Mouse (Mus musculus) testis, postnatal 10 days (tissue): ENCODE results near the gene Tom1l2.

Experiments
- DNase-seq: peaks from one replicate; pipeline ENCODE4 v3.0.0; 2021; ENCODE audit warnings: low spot score

Gene Tom1l2

GRCm38 (mm10) chr11:60202710-60203638 lies 149.7 kb downstream of the Tom1l2 start:
- DNase-seq: no peak

GRCm38 (mm10) chr11:60200384-60200783 lies 152.3 kb downstream of the Tom1l2 start:
- no peak for DNase-seq

GRCm38 (mm10) chr11:60199702-60200184 lies 153.0 kb downstream of the Tom1l2 start:
- peak; percentile 95 for DNase-seq

DNA sequence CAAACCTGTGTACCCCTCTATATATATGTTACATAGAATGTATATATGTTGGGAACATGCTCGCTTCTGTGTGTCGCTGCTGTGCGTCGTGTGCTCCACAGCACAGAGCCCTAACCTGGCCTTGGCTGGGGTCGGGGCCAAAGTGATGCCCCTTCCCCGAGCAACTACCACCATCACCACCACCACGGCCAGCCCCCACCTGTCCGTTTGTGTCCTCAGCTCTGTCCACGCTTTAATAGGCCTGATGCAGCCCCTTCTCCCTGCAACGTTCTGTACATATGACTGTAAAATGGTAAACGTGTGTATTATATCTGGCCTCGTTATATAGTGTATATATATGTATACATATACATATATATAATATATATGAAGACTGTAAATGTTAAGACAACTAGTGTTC lies 154.1 kb downstream of the Tom1l2 start:
- DNase-seq: no peak

- DNase-seq: no peak
Measured at GRCm38 (mm10) chr11:60197998-60198619, 154.6 kb downstream of the Tom1l2 start.

DNA sequence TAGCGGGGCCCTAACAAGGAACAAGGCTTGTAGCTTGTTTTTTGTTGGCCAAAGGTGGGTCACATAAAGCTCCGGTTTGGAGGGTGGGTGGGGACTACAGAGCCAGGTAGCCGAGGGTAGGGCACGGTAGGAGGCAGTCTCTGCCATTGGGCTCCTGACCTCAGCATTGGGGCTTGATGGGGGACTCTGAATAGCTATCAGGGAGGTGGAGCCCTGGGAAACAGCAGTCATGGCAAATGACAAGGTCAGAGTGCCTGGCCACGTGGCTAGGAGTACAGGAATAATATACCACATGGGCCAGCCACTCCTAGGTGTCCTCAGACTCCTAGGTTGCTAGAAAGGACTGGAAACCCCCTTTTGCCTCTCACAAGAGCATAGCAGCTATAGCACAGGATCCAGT lies 156.4 kb downstream of the Tom1l2 start:
- DNase-seq: no peak

DNA sequence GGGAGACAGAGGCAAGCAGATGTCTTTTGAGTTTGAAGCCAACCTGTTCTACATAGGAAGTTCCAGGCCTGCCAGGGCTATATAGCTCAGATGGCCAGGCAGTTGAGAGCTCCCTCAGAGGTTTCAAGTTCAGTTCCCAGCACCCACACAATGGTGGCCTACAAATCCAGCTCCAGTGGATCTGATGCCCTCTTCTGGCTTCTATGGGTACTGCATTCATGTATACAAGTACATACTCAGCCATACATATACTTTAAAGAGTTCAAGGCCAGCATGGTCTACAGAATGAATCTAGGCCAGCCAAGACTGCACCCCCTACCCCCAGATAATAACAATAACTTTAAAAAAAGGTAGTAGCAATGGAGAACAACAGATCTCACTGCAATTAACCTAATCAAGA lies 157.6 kb downstream of the Tom1l2 start:
- DNase-seq: no peak

GRCm38 (mm10) chr11:60193556-60193955 lies 159.1 kb downstream of the Tom1l2 start:
- DNase-seq: no peak

DNA sequence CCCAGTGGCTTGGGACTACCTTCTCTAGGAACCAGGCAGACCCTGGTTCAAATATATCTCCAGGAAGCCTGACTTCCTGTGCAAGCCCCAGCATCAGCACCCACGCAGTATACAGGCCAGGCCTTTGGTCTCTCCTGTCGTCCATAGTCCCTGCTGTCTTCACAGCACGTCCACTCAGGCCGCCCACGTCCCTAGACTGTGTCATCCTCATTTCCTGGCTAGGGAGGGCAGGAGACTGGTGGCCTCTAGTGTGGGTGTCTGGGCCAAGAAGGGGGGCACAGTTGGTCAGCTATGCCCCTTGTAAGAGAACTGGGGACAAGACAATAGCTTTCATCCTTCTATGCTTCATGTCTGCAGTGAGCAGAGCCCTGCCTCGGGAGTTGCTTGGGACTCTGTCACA lies 160.2 kb downstream of the Tom1l2 start:
- DNase-seq: no peak

GRCm38 (mm10) chr11:60190055-60190641 lies 162.6 kb downstream of the Tom1l2 start:
- DNase-seq: no peak

- no peak for DNase-seq
Measured at GRCm38 (mm10) chr11:60189501-60190040, 163.1 kb downstream of the Tom1l2 start.

DNA sequence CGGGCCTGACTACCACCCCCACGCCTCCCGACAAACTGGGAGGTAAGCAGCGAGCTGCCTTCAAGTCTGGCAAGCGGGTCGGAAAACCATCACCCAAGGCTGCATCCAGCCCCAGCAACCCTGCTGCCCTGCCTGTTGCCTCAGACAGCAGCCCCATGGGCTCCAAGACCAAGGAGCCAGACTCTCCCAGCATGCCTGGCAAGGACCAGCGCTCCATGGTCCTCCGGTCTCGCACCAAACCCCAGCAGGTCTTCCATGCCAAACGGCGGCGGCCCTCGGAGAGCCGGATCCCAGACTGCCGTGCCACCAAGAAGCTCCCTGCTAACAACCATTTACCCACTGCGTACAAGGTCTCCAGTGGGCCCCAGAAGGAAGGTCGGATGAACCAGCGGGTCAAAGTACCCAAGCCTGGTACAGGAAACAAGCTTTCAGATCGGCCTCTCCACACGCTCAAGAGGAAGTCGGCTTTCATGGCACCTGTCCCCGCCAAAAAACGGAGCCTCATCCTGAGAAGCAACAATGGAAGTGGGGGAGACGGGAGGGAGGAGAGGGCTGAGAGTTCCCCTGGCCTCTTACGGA lies 164.3 kb downstream of the Tom1l2 start:
- DNase-seq: no peak

- no peak for DNase-seq
Measured at GRCm38 (mm10) chr11:60187070-60187469, 165.6 kb downstream of the Tom1l2 start.

DNA sequence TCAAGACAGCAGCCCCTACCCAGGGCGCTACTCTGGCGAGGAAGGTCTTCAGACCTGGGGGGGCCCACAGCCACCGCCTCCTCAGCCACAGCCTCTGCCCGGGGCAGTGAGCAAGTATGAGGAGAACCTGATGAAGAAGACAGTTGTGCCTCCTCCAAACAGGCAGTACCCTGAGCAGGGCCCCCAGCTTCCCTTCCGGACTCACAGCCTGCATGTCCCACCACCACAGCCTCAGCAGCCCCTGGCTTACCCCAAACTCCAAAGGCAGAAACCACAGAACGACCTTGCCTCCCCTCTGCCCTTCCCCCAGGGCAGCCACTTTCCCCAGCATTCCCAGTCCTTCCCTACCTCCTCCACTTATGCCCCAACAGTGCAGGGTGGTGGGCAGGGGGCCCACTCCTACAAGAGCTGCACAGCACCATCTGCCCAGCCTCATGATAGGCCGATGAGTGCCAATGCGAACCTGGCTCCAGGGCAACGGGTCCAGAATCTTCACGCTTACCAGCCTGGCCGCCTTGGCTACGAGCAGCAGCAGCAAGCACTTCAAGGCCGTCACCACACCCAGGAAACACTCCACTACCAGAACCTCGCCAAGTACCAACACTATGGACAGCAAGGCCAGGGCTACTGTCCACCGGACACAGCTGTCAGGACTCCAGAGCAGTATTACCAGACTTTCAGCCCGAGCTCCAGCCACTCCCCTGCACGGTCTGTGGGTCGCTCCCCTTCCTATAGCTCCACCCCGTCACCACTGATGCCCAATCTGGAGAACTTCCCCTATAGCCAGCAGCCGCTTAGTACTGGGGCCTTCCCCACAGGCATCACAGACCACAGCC lies 167.1 kb downstream of the Tom1l2 start:
- no peak for DNase-seq

GRCm38 (mm10) chr11:60184346-60185325 lies 168.1 kb downstream of the Tom1l2 start:
- DNase-seq: no peak

DNA sequence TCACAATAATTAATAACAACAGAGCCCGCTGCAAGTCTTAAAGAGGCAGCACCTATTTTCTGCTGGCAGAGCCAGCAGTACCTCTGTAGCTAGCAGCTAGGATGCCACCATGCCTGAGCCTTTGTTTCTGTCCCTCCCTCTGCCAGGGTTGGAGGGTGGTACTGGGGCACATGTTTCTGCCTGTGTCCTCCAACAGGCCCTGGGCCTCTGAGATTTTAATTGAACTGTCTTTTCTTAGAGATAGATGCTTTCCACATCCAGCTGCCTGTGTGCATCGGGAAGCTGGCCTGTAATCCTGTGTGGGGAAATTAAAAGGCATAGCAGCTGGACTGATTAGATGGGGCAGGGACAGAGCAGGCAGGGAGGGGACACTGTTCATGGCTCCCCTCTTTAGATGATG lies 170.0 kb downstream of the Tom1l2 start:
- no peak for DNase-seq

DNA sequence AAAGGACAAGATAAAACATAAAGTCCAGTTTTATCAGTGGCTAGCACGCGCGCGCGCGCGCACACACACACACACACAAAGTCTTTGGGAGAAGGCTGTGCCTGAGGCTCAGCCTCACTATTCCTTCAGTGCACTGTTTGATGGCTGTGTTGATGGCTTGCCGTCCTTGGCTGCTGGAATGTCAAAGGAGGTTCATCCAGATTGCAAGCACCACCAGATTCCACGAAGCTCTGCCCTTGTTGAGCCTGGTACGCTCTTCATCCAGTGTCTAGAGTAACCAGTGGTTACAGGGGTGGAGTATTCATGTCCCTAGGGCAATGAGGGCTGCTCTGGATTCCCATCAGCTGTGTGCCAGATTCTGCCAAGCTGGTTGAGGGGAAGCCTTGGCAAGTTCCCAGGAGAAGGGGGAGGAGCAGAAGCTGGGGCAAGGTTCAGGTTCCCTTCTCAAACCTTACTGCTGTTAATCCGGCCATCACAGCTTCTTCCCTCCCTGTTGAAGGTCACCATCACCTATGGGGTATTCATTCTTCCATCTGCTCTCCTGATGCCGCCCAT lies 170.5 kb downstream of the Tom1l2 start:
- no peak for DNase-seq

- peak; percentile 79 for DNase-seq
Measured at GRCm38 (mm10) chr11:60178506-60178905, 174.2 kb downstream of the Tom1l2 start.

- DNase-seq: no peak
Measured at GRCm38 (mm10) chr11:60178005-60178404, 174.7 kb downstream of the Tom1l2 start.
